10 mouse cellular contexts compared by ENCODE assay signal in genomic region chr12:79843496-79843895, GRCm38 (mm10).
A peak's percentile ranks its signal among the peaks of the same experiment; 100 is the strongest.
DNase-seq lines count a peak whose midpoint lies in the region; ATAC-seq lines count a peak whose summit lies in the region.
"Had no signal": no experiment of that assay in that cellular context is flagged by ENCODE, and none has a peak within 500 bp of the region (broad histone marks: within the 10 kb centered on the region; RNA-seq: fewer than 3 reads in every experiment).

No protein-coding gene starts in this region.

- peak; percentile 89 for DNase-seq in heart, adult 11 months
- DNase-seq in heart, adult 18-20 months: no peak
- DNase-seq in lung, postnatal 36 days: no peak
- no peak for DNase-seq in thymus, postnatal 14 days
- DNase-seq in gastrocnemius, postnatal 4 days (ENCODE audit: low spot score in 2 of 2): no peak
- DNase-seq: cerebellum, adult 9-10 months; thymus, adult 18-20 months had no signal

- H3K36me3 ChIP-seq in lung, embryonic 15.5 days: no peaks in the 10 kb centered on the region
- H3K36me3 ChIP-seq in hindbrain, embryonic 15.5 days: no peaks in the 10 kb centered on the region
- H3K36me3 ChIP-seq in neural tube, embryonic 13.5 days: no peaks in the 10 kb centered on the region

- peaks cover 78% of the 10 kb centered on the region for H3K4me1 ChIP-seq in lung, embryonic 15.5 days
- H3K4me1 ChIP-seq in hindbrain, embryonic 15.5 days (replicated peaks): peaks cover 39% of the 10 kb centered on the region
- H3K4me1 ChIP-seq in neural tube, embryonic 13.5 days (replicated peaks): peaks cover 69% of the 10 kb centered on the region

- H3K27ac ChIP-seq in lung, embryonic 15.5 days: peak overlapping the region; percentile 96
- H3K27ac ChIP-seq in hindbrain, embryonic 15.5 days (replicated peaks): 0 out of 2 replicates have a peak overlapping the region, but pooled peaks have one; percentile 6
- H3K27ac ChIP-seq in neural tube, embryonic 13.5 days (replicated peaks): peak overlapping the region; percentile 62

- no peak overlapping the region for H3K9ac ChIP-seq in lung, embryonic 15.5 days
- H3K9ac ChIP-seq in hindbrain, embryonic 15.5 days: no peak overlapping the region
- no peak overlapping the region for H3K9ac ChIP-seq in neural tube, embryonic 13.5 days

- ATAC-seq in lung, embryonic 15.5 days (ENCODE audit: borderline replicate concordance, extremely low read depth, low FRiP score, low TSS enrichment): no peak
- ATAC-seq in hindbrain, embryonic 15.5 days (ENCODE audit: low FRiP score, low read depth): no peak
- ATAC-seq in neural tube, embryonic 13.5 days (ENCODE audit: low read depth): no peak

- H3K4me3 ChIP-seq in lung, embryonic 15.5 days: no peak overlapping the region
- no peak overlapping the region for H3K4me3 ChIP-seq in hindbrain, embryonic 15.5 days
- no peak overlapping the region for H3K4me3 ChIP-seq in neural tube, embryonic 13.5 days

- H3K27me3 ChIP-seq in lung, embryonic 15.5 days: no peaks in the 10 kb centered on the region
- H3K27me3 ChIP-seq in hindbrain, embryonic 15.5 days: no peaks in the 10 kb centered on the region
- no peaks in the 10 kb centered on the region for H3K27me3 ChIP-seq in neural tube, embryonic 13.5 days

- 33% methylated on average over 6 of the region's 6 CpGs for whole genome bisulfite sequencing in lung, embryonic 15.5 days
- 39% methylated on average over 6 of the region's 6 CpGs for WGBS in hindbrain, embryonic 15.5 days
- WGBS in neural tube, embryonic 13.5 days: 55% methylated on average over 6 of the region's 6 CpGs

- no peaks in the 10 kb centered on the region for H3K9me3 ChIP-seq in lung, embryonic 15.5 days
- no peaks in the 10 kb centered on the region for H3K9me3 ChIP-seq in hindbrain, embryonic 15.5 days
- H3K9me3 ChIP-seq in neural tube, embryonic 13.5 days: no peaks in the 10 kb centered on the region

- H3K4me2 ChIP-seq in lung, embryonic 15.5 days: peak overlapping the region; percentile 1; the same call in 1 of the 2 replicates
- no peak overlapping the region for H3K4me2 ChIP-seq in hindbrain, embryonic 15.5 days
- H3K4me2 ChIP-seq in neural tube, embryonic 13.5 days: no peak overlapping the region

Comparison
In these comparisons a context has a peak if more than half of its experiments do, and no peak if none do; other contexts are left out.
1. H3K27ac ChIP-seq: peak in every context shown above with its lines; median percentile 96 in lung, embryonic 15.5 days; 62 in neural tube, embryonic 13.5 days; 6 in hindbrain, embryonic 15.5 days.